ENCODE assay signal across 11 mouse cellular contexts in genomic region chr1:86114141-86114540, GRCm38 (mm10). TPM values are rescaled to one million over a fixed set of nuclear protein-coding genes. Genes with fewer than 3 reads are reported as not detected.
"Had no signal": no experiment of that assay in that cellular context is flagged by ENCODE, and none has a peak within 500 bp of the region (broad histone marks: within the 10 kb centered on the region; RNA-seq: fewer than 3 reads in every experiment).

No protein-coding gene starts in this region.

- H3K4me1 ChIP-seq: limb, embryonic 10.5 days; liver, embryonic 15.5 days; lung, embryonic 15.5 days had no signal

- H3K27ac ChIP-seq: hindbrain, postnatal 0 days; left cerebral cortex, adult 2 months; limb, embryonic 10.5 days; liver, embryonic 15.5 days; lung, embryonic 15.5 days; midbrain, embryonic 13.5 days had no signal

- H3K27me3 ChIP-seq: liver, embryonic 15.5 days; lung, embryonic 15.5 days; midbrain, embryonic 13.5 days had no signal

- DNase-seq: right cerebral cortex, adult 18-20 months; right cerebral cortex, postnatal 25 days; thymus, postnatal 36 days had no signal

- H3K4me3 ChIP-seq: left cerebral cortex, adult 2 months; limb, embryonic 10.5 days; liver, embryonic 15.5 days; lung, embryonic 15.5 days; midbrain, embryonic 13.5 days had no signal

RNA-seq across cellular contexts. Expression of gene Gm21972, which starts 19.3 kb away (rescaled TPM):
- polyA plus RNA-seq: limb, embryonic 10.5 days; liver, embryonic 11.5 days; liver, embryonic 15.5 days; stomach, embryonic 16.5 days had no signal
